Mouse (Mus musculus) ES-Bruce4 (cell line): ENCODE measurements around the gene Stxbp4.

ENCODE experiments used
- CTCF ChIP-seq: IDR thresholded peaks from one replicate; pipeline ENCODE4 v1.8.1; 2011; ENCODE audit warnings: low read depth, low read length
- POLR2A ChIP-seq: IDR thresholded peaks from one replicate; pipeline ENCODE4 v1.8.1; 2011; ENCODE audit warnings: low read length; ENCODE audit not compliant: insufficient read depth

- TF ChIP-seq POLR2A: no peak
- no peak for TF ChIP-seq CTCF
Measured at GRCm38 (mm10) chr11:90585754-90586153, 52.1 kb downstream of the Stxbp4 start.
